ENCODE assay signal across 12 mouse cellular contexts in the genomic region with DNA sequence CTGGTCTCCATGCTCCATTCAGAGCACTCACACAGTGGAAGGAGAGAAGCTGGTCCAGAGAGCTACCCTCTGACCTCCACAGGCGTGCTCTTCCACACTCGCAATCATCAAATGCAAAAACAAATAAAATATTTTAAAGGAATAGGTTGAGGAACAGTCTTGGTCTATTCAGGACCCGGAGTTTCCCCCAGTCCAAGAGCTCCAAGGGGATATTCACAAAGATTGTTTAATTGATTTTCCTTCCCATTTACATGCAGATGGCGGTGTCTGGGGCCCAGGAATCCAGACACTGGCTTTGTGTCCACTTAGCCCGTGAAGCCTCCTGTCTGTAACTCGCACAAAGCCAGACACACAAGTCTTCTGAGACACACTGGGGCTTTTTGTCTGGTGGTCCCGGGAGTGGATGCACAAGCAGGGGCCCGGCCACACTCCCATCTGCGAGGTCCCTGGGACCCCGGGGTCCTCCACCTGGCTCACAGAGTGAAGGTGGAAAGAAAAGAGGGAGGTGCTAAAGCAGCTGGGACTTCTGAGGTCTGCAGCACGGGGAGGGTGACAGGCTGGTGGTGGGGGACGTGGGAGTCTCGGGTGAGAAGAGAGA. TPM values are rescaled to one million over a fixed set of nuclear protein-coding genes. Genes with fewer than 3 reads are reported as not detected.
DNase-seq lines count a peak whose midpoint lies in the region; ATAC-seq and TF ChIP-seq lines count a peak whose summit lies in the region.
"Had no signal": no experiment of that assay in that cellular context is flagged by ENCODE, and none has a peak within 500 bp of the region (broad histone marks: within the 10 kb centered on the region; RNA-seq: fewer than 3 reads in every experiment).

No protein-coding gene starts in this region.

- H3K27ac ChIP-seq in stomach, embryonic 14.5 days (ENCODE audit: low read length), result peak overlapping the region; percentile 55; the same call in 1 of the 2 replicates
- no peak overlapping the region for H3K27ac ChIP-seq in stomach, postnatal 0 days (replicated peaks)
- H3K27ac ChIP-seq in forebrain, postnatal 0 days (ENCODE audit: low read depth, low read length), result peak overlapping the region; percentile 42; the same call in 1 of the 2 replicates
- peak overlapping the region; percentile 96 for H3K27ac ChIP-seq in midbrain, embryonic 11.5 days (ENCODE audit: low read depth, low read length)
- H3K27ac ChIP-seq: embryonic facial prominence, embryonic 13.5 days; macrophage had no signal

- no peak for TF ChIP-seq CTCF in stomach, postnatal 0 days (IDR thresholded peaks at IDR 0.05; ENCODE audit: low read depth)
- TF ChIP-seq CTCF in forebrain, postnatal 0 days (IDR thresholded peaks at IDR 0.05; ENCODE audit: low read depth), result no peak

- H3K36me3 ChIP-seq in stomach, embryonic 14.5 days (ENCODE audit: control insufficient read depth, insufficient read depth, low read length), result peaks cover 38% of the 10 kb centered on the region
- peaks cover 10% of the 10 kb centered on the region for H3K36me3 ChIP-seq in stomach, postnatal 0 days (ENCODE audit: control insufficient read depth, insufficient read depth, low read length)
- peaks cover 14% of the 10 kb centered on the region for H3K36me3 ChIP-seq in forebrain, postnatal 0 days (ENCODE audit: insufficient read depth)
- H3K36me3 ChIP-seq in midbrain, embryonic 11.5 days (ENCODE audit: control insufficient read depth, insufficient read depth, low read length), result 0 out of 2 replicates have a peak, but pooled peaks cover 2% of the 10 kb centered on the region

- no peak for ATAC-seq in stomach, embryonic 14.5 days (ENCODE audit: insufficient number of reproducible peaks, insufficient read depth, low FRiP score, low read depth)
- ATAC-seq in stomach, postnatal 0 days (ENCODE audit: low FRiP score, low TSS enrichment), result no peak
- ATAC-seq in forebrain, postnatal 0 days, result peak; percentile 12; the same call in 1 of the 2 replicates
- peak; percentile 60 for ATAC-seq in midbrain, embryonic 11.5 days (ENCODE audit: low FRiP score)

- H3K27me3 ChIP-seq in stomach, embryonic 14.5 days (ENCODE audit: control insufficient read depth, insufficient read depth, low read length), result no peaks in the 10 kb centered on the region
- no peaks in the 10 kb centered on the region for H3K27me3 ChIP-seq in stomach, postnatal 0 days (ENCODE audit: control insufficient read depth, insufficient read depth, low read length)
- no peaks in the 10 kb centered on the region for H3K27me3 ChIP-seq in forebrain, postnatal 0 days (ENCODE audit: insufficient read depth, low read length)
- no peaks in the 10 kb centered on the region for H3K27me3 ChIP-seq in midbrain, embryonic 11.5 days (ENCODE audit: control insufficient read depth, insufficient read depth, low read length)
- H3K27me3 ChIP-seq: embryonic facial prominence, embryonic 13.5 days had no signal

- 70% methylated on average over 13 of the region's 13 CpGs for WGBS in stomach, embryonic 14.5 days
- WGBS in stomach, postnatal 0 days, result 73% methylated on average over 13 of the region's 13 CpGs
- 13% methylated on average over 13 of the region's 13 CpGs for WGBS in forebrain, postnatal 0 days
- WGBS in midbrain, embryonic 11.5 days, result 29% methylated on average over 13 of the region's 13 CpGs

- H3K9me3 ChIP-seq in stomach, embryonic 14.5 days (ENCODE audit: control insufficient read depth, low read depth, low read length), result no peaks in the 10 kb centered on the region
- H3K9me3 ChIP-seq in stomach, postnatal 0 days (ENCODE audit: control insufficient read depth, low read length), result no peaks in the 10 kb centered on the region
- H3K9me3 ChIP-seq in forebrain, postnatal 0 days (ENCODE audit: low read length), result no peaks in the 10 kb centered on the region
- H3K9me3 ChIP-seq in midbrain, embryonic 11.5 days (ENCODE audit: control insufficient read depth, low read length), result no peaks in the 10 kb centered on the region
- H3K9me3 ChIP-seq: embryonic facial prominence, embryonic 13.5 days had no signal

- 0 out of 2 replicates have a peak overlapping the region, but pooled peaks have one; percentile 6 for H3K9ac ChIP-seq in stomach, embryonic 14.5 days (replicated peaks; ENCODE audit: low read depth, low read length)
- H3K9ac ChIP-seq in stomach, postnatal 0 days (ENCODE audit: low read length), result no peak overlapping the region
- H3K9ac ChIP-seq in forebrain, postnatal 0 days, result peak overlapping the region; percentile 10; the same call in 1 of the 2 replicates
- peak overlapping the region; percentile 41 for H3K9ac ChIP-seq in midbrain, embryonic 11.5 days (ENCODE audit: low read length)
- H3K9ac ChIP-seq: embryonic facial prominence, embryonic 13.5 days had no signal

- no peak for TF ChIP-seq EP300 in stomach, postnatal 0 days (optimal IDR thresholded peaks at IDR 0.05)

- H3K4me1 ChIP-seq in stomach, embryonic 14.5 days (ENCODE audit: control insufficient read depth, insufficient read depth, low read length), result peaks cover 18% of the 10 kb centered on the region
- peaks cover 8% of the 10 kb centered on the region; the same call in 1 of the 2 replicates for H3K4me1 ChIP-seq in stomach, postnatal 0 days (replicated peaks; ENCODE audit: control insufficient read depth, insufficient read depth)
- peaks cover 3% of the 10 kb centered on the region; the same call in 1 of the 2 replicates for H3K4me1 ChIP-seq in forebrain, postnatal 0 days (ENCODE audit: insufficient read depth)
- peaks cover 48% of the 10 kb centered on the region for H3K4me1 ChIP-seq in midbrain, embryonic 11.5 days (ENCODE audit: control insufficient read depth, insufficient read depth, low read length)

- H3K4me3 ChIP-seq in stomach, embryonic 14.5 days (ENCODE audit: low read depth, low read length), result no peak overlapping the region
- no peak overlapping the region for H3K4me3 ChIP-seq in stomach, postnatal 0 days (ENCODE audit: low read depth, low read length)
- H3K4me3 ChIP-seq in forebrain, postnatal 0 days (ENCODE audit: low read depth, low read length), result no peak overlapping the region
- no peak overlapping the region for H3K4me3 ChIP-seq in midbrain, embryonic 11.5 days (ENCODE audit: low read depth, low read length)
- H3K4me3 ChIP-seq: embryonic facial prominence, embryonic 13.5 days had no signal

- DNase-seq in stomach, postnatal 0 days (ENCODE audit: low spot score), result no peak
- DNase-seq in forebrain, postnatal 0 days, result no peak
- DNase-seq in midbrain, embryonic 11.5 days (ENCODE audit: low spot score, missing footprints), result peak; percentile 93
- no peak for DNase-seq in T-cell, adult 2 months (ENCODE audit: low spot score)
- no peak for DNase-seq in lung, postnatal 25 days (ENCODE audit: low spot score)
- DNase-seq in urinary bladder, postnatal 25 days (ENCODE audit: low spot score), result no peak
- no peak for DNase-seq in thymus, adult 18-20 months
- DNase-seq: gastrocnemius, postnatal 14 days; heart, postnatal 4 days had no signal

- H3K4me2 ChIP-seq in stomach, embryonic 14.5 days (replicated peaks; ENCODE audit: low read depth, low read length), result no peak overlapping the region
- no peak overlapping the region for H3K4me2 ChIP-seq in stomach, postnatal 0 days (replicated peaks; ENCODE audit: low read depth)
- no peak overlapping the region for H3K4me2 ChIP-seq in forebrain, postnatal 0 days (ENCODE audit: low read depth)
- 0 out of 2 replicates have a peak overlapping the region, but pooled peaks have one; percentile 17 for H3K4me2 ChIP-seq in midbrain, embryonic 11.5 days
- H3K4me2 ChIP-seq: embryonic facial prominence, embryonic 13.5 days had no signal

RNA-seq across cellular contexts. Expression of a gene that starts 3.9 kb away (rescaled TPM):
- 67.7 and 70.8 TPM in 2 replicates for polyA plus RNA-seq in stomach, embryonic 14.5 days (2014; fragmentation: Nextera tagmentation; extraction: Ambion mirVana)
- 23.3 and 25.2 TPM in 2 replicates for polyA plus RNA-seq in stomach, postnatal 0 days (2015; fragmentation: Nextera tagmentation; extraction: Ambion mirVana)
- total RNA-seq in forebrain, postnatal 0 days (2014; rRNA removed), result 22.1 and 23.8 TPM in 2 replicates
- polyA plus RNA-seq in forebrain, postnatal 0 days (2015; fragmentation: Nextera tagmentation; extraction: Ambion mirVana), result 22.1 and 26.1 TPM in 2 replicates
- polyA plus RNA-seq in midbrain, embryonic 11.5 days (2014; fragmentation: Nextera tagmentation; extraction: Ambion mirVana), result 103 and 108 TPM in 2 replicates

RNA-seq across cellular contexts. Expression of a gene that starts 16.8 kb away (rescaled TPM):
- 234 and 244 TPM in 2 replicates for polyA plus RNA-seq in stomach, embryonic 14.5 days (2014; fragmentation: Nextera tagmentation; extraction: Ambion mirVana)
- polyA plus RNA-seq in stomach, postnatal 0 days (2015; fragmentation: Nextera tagmentation; extraction: Ambion mirVana), result 141 and 147 TPM in 2 replicates
- 93.7 and 140 TPM in 2 replicates for total RNA-seq in forebrain, postnatal 0 days (2014; rRNA removed)
- polyA plus RNA-seq in forebrain, postnatal 0 days (2015; fragmentation: Nextera tagmentation; extraction: Ambion mirVana), result 177 and 231 TPM in 2 replicates
- polyA plus RNA-seq in midbrain, embryonic 11.5 days (2014; fragmentation: Nextera tagmentation; extraction: Ambion mirVana), result 305 and 326 TPM in 2 replicates

RNA-seq across cellular contexts. Expression of a gene that starts 24.0 kb away (rescaled TPM):
- 0.17 and 0.24 TPM in 2 replicates for polyA plus RNA-seq in stomach, embryonic 14.5 days (2014; fragmentation: Nextera tagmentation; extraction: Ambion mirVana)
- polyA plus RNA-seq in stomach, postnatal 0 days (2015; fragmentation: Nextera tagmentation; extraction: Ambion mirVana), result 0.30 and 0.33 TPM in 2 replicates
- total RNA-seq in forebrain, postnatal 0 days (2014; rRNA removed), result 0.90 TPM in 1 of 2 replicates, not detected in the other
- 0.18 and 0.26 TPM in 2 replicates for polyA plus RNA-seq in forebrain, postnatal 0 days (2015; fragmentation: Nextera tagmentation; extraction: Ambion mirVana)
- polyA plus RNA-seq in midbrain, embryonic 11.5 days (2014; fragmentation: Nextera tagmentation; extraction: Ambion mirVana), result 0.10 and 0.11 TPM in 2 replicates
- total RNA-seq: gastrocnemius, postnatal 14 days had no signal

RNA-seq across cellular contexts. Expression of a gene that starts 40.3 kb away (rescaled TPM):
- polyA plus RNA-seq in stomach, embryonic 14.5 days (2014; fragmentation: Nextera tagmentation; extraction: Ambion mirVana), result 1.9 and 2.9 TPM in 2 replicates
- polyA plus RNA-seq in stomach, postnatal 0 days (2015; fragmentation: Nextera tagmentation; extraction: Ambion mirVana), result 2.3 and 2.7 TPM in 2 replicates
- total RNA-seq in forebrain, postnatal 0 days (2014; rRNA removed), result 1.4 and 2.8 TPM in 2 replicates
- polyA plus RNA-seq in forebrain, postnatal 0 days (2015; fragmentation: Nextera tagmentation; extraction: Ambion mirVana), result 1.2 TPM in 2 replicates
- 1.2 and 1.3 TPM in 2 replicates for polyA plus RNA-seq in midbrain, embryonic 11.5 days (2014; fragmentation: Nextera tagmentation; extraction: Ambion mirVana)

RNA-seq across cellular contexts. Expression of a gene that starts 42.5 kb away (rescaled TPM):
- polyA plus RNA-seq in stomach, embryonic 14.5 days (2014; fragmentation: Nextera tagmentation; extraction: Ambion mirVana), result 78.9 and 105 TPM in 2 replicates
- 78.3 and 108 TPM in 2 replicates for polyA plus RNA-seq in stomach, postnatal 0 days (2015; fragmentation: Nextera tagmentation; extraction: Ambion mirVana)
- 333 and 392 TPM in 2 replicates for total RNA-seq in forebrain, postnatal 0 days (2014; rRNA removed)
- 108 and 114 TPM in 2 replicates for polyA plus RNA-seq in forebrain, postnatal 0 days (2015; fragmentation: Nextera tagmentation; extraction: Ambion mirVana)
- polyA plus RNA-seq in midbrain, embryonic 11.5 days (2014; fragmentation: Nextera tagmentation; extraction: Ambion mirVana), result 119 and 138 TPM in 2 replicates

Comparison
In these comparisons a context has a peak if more than half of its experiments do, and no peak if none do; other contexts are left out.
1. ATAC-seq: peak in forebrain, postnatal 0 days (single experiment) and midbrain, embryonic 11.5 days (single experiment); none in stomach, embryonic 14.5 days (single experiment) and stomach, postnatal 0 days (single experiment).